Mouse (Mus musculus) small intestine, adult 2 months (tissue): ENCODE data around the gene Stab2. TPM values are rescaled to one million over a fixed set of nuclear protein-coding genes. Genes with fewer than 3 reads are reported as not detected.

Source experiments
- H3K27ac ChIP-seq: fragments of 200-500 bp; 2 replicates; pipeline ENCODE4 v1.5.1; 2012; ENCODE audit warnings: low read depth, low read length, control low read depth, inconsistent platforms; ENCODE audit not compliant: insufficient read depth
- H3K27me3 ChIP-seq: fragments of 200-500 bp; 2 replicates; pipeline ENCODE4 v1.6.1; 2012; ENCODE audit warnings: mild to moderate bottlenecking, moderate library complexity, low read length, inconsistent platforms; ENCODE audit not compliant: control insufficient read depth, insufficient read depth
- H3K36me3 ChIP-seq: fragments of 200-500 bp; 2 replicates; pipeline ENCODE4 v1.6.1; 2012; ENCODE audit warnings: mild to moderate bottlenecking, low read length, control low read depth, inconsistent platforms; ENCODE audit not compliant: control insufficient read depth, insufficient read depth
- H3K4me1 ChIP-seq: fragments of 200-500 bp; 2 replicates; pipeline ENCODE4 v1.6.1; 2012; ENCODE audit warnings: low read length, inconsistent platforms, mixed read lengths; ENCODE audit not compliant: control insufficient read depth, insufficient read depth, insufficient read length
- H3K4me3 ChIP-seq: fragments of 200-500 bp; 2 replicates; pipeline ENCODE4 v1.5.1; 2012; ENCODE audit warnings: low read depth, mild to moderate bottlenecking, control low read depth, inconsistent platforms, low read length, moderate library complexity
- CTCF ChIP-seq: fragments of 200-500 bp; IDR thresholded peaks from 2 replicates; pipeline ENCODE4 v1.5.1; 2012; ENCODE audit warnings: low read depth, mild to moderate bottlenecking, control low read depth, inconsistent platforms, low read length, moderate library complexity, mixed read lengths; ENCODE audit not compliant: insufficient replicate concordance, insufficient read length; ENCODE audit errors: extremely low read depth
- POLR2A ChIP-seq: fragments of 200-500 bp; IDR thresholded peaks from 2 replicates; pipeline ENCODE4 v1.6.1; 2012; ENCODE audit warnings: low read depth, mild to moderate bottlenecking, control low read depth, inconsistent platforms, low read length, moderate library complexity
- WGBS: fragments of 180-500 bp; shearing (Covaris S2); methylation state at CpG from one replicate; pipeline ENCODE4 v1.1.7; 2018; 5-methylcytosine and 5-hydroxymethylcytosine counted together
- polyA plus RNA-seq: library from polyadenylated mRNA; depleted of rRNA; stranded (reverse); fragments of >200 nt; gene quantifications from 2 replicates; pipeline ENCODE4 v1.2.3, GENCODE M21; 2012

The Stab2 gene
- polyA plus RNA-seq, 1 experiment, result 0.87 TPM

- WGBS, result 59% methylated on average over 6 of the region's 6 CpGs
These were observed 73.4 kb downstream of the Stab2 start for GRCm38 (mm10) chr10:86934376-86934775.

GRCm38 (mm10) chr10:86933906-86934305 lies 73.9 kb downstream of the Stab2 start:
- TF ChIP-seq POLR2A, result no peak
- no peaks in the 10 kb centered on the region for H3K27me3 ChIP-seq
- no peaks in the 10 kb centered on the region for H3K4me1 ChIP-seq

More at GRCm38 (mm10) chr10:86934376-86934775, 73.4 kb downstream of the Stab2 start:
- Histone ChIP-seq H3K27ac (no peak overlapping the region), H3K27me3 (no peaks in the 10 kb centered on the region), H3K4me1 (no peaks in the 10 kb centered on the region), H3K4me3 (no peak overlapping the region), H3K36me3 (no peaks in the 10 kb centered on the region)
- TF ChIP-seq POLR2A (no peak), CTCF (no peak)

GRCm38 (mm10) chr10:86933180-86933695 lies 74.6 kb downstream of the Stab2 start:
- TF ChIP-seq CTCF (no peak), POLR2A (no peak)
- Histone ChIP-seq H3K4me3 (no peak overlapping the region), H3K27me3 (no peaks in the 10 kb centered on the region), H3K4me1 (no peaks in the 10 kb centered on the region), H3K36me3 (no peaks in the 10 kb centered on the region), H3K27ac (no peak overlapping the region)
- 33% methylated on average over 9 of the region's 9 CpGs for WGBS

More at GRCm38 (mm10) chr10:86933906-86934305, 73.9 kb downstream of the Stab2 start:
- Histone ChIP-seq H3K27ac (no peak overlapping the region), H3K4me3 (no peak overlapping the region), H3K36me3 (no peaks in the 10 kb centered on the region)
- 53% methylated on average over 3 of the region's 3 CpGs for WGBS

- Histone ChIP-seq H3K4me1 (no peaks in the 10 kb centered on the region), H3K27me3 (no peaks in the 10 kb centered on the region), H3K4me3 (no peak overlapping the region), H3K36me3 (no peaks in the 10 kb centered on the region), H3K27ac (no peak overlapping the region)
- 68% methylated on average over 1 of the region's 1 CpGs for WGBS
- TF ChIP-seq POLR2A, result no peak
- no peak for TF ChIP-seq CTCF
These were observed 84.2 kb downstream of the Stab2 start for GRCm38 (mm10) chr10:86923602-86924001.

GRCm38 (mm10) chr10:86915595-86915994 lies 92.2 kb downstream of the Stab2 start:
- Histone ChIP-seq H3K27me3 (no peaks in the 10 kb centered on the region), H3K36me3 (no peaks in the 10 kb centered on the region), H3K4me1 (no peaks in the 10 kb centered on the region), H3K27ac (no peak overlapping the region), H3K4me3 (no peak overlapping the region)
- TF ChIP-seq CTCF (no peak), POLR2A (no peak)

GRCm38 (mm10) chr10:86908562-86908961 lies 99.3 kb downstream of the Stab2 start:
- no peak overlapping the region for H3K4me3 ChIP-seq
- 96% methylated on average over 18 of the region's 18 CpGs for WGBS
- no peaks in the 10 kb centered on the region for H3K36me3 ChIP-seq
- H3K27ac ChIP-seq, result no peak overlapping the region
- no peaks in the 10 kb centered on the region for H3K27me3 ChIP-seq
- TF ChIP-seq POLR2A (no peak), CTCF (no peak)
- no peaks in the 10 kb centered on the region for H3K4me1 ChIP-seq

GRCm38 (mm10) chr10:86907043-86907442 lies 100.8 kb downstream of the Stab2 start:
- Histone ChIP-seq H3K27me3 (no peaks in the 10 kb centered on the region), H3K36me3 (no peaks in the 10 kb centered on the region), H3K4me3 (no peak overlapping the region), H3K27ac (no peak overlapping the region), H3K4me1 (no peaks in the 10 kb centered on the region)
- 69% methylated on average over 6 of the region's 6 CpGs for WGBS
- TF ChIP-seq CTCF, result no peak
- TF ChIP-seq POLR2A, result no peak
